Mouse (Mus musculus): ENCODE measurements around the gene Lrch1.

Gene Lrch1

GRCm38 (mm10) chr14:74922039-74922736 lies 25.5 kb downstream of the Lrch1 start:
- DNase-seq (ENCODE audit: low spot score) = no peak

- no peak for DNase-seq (ENCODE audit: low spot score)
Measured at GRCm38 (mm10) chr14:74921471-74921870, 26.2 kb downstream of the Lrch1 start.

GRCm38 (mm10) chr14:74919132-74919531 lies 28.5 kb downstream of the Lrch1 start:
- DNase-seq (ENCODE audit: low spot score) = no peak

GRCm38 (mm10) chr14:74918521-74919103 lies 29.1 kb downstream of the Lrch1 start:
- no peak for DNase-seq (ENCODE audit: low spot score)

GRCm38 (mm10) chr14:74917504-74918124 lies 30.1 kb downstream of the Lrch1 start:
- DNase-seq (ENCODE audit: low spot score) = no peak

- DNase-seq (ENCODE audit: low spot score) = no peak
Measured at GRCm38 (mm10) chr14:74916691-74917090, 31.0 kb downstream of the Lrch1 start.

GRCm38 (mm10) chr14:74916075-74916474 lies 31.6 kb downstream of the Lrch1 start:
- DNase-seq (ENCODE audit: low spot score) = no peak

- DNase-seq (ENCODE audit: low spot score) = no peak
Measured at GRCm38 (mm10) chr14:74915658-74916057, 32.0 kb downstream of the Lrch1 start.

GRCm38 (mm10) chr14:74915025-74915424 lies 32.7 kb downstream of the Lrch1 start:
- DNase-seq (ENCODE audit: low spot score) = no peak

GRCm38 (mm10) chr14:74913381-74914230 lies 34.1 kb downstream of the Lrch1 start:
- no peak for DNase-seq (ENCODE audit: low spot score)

GRCm38 (mm10) chr14:74910363-74910762 lies 37.3 kb downstream of the Lrch1 start:
- no peak for DNase-seq (ENCODE audit: low spot score)

- no peak for DNase-seq (ENCODE audit: low spot score)
Measured at GRCm38 (mm10) chr14:74909021-74909420, 38.7 kb downstream of the Lrch1 start.

- no peak for DNase-seq (ENCODE audit: low spot score)
Measured at GRCm38 (mm10) chr14:74908250-74908649, 39.4 kb downstream of the Lrch1 start.

- DNase-seq (ENCODE audit: low spot score) = no peak
Measured at GRCm38 (mm10) chr14:74907706-74908105, 40.0 kb downstream of the Lrch1 start.

GRCm38 (mm10) chr14:74905990-74906389 lies 41.7 kb downstream of the Lrch1 start:
- DNase-seq (ENCODE audit: low spot score) = no peak

GRCm38 (mm10) chr14:74904442-74904841 lies 43.2 kb downstream of the Lrch1 start:
- DNase-seq (ENCODE audit: low spot score) = no peak

- no peak for DNase-seq (ENCODE audit: low spot score)
Measured at GRCm38 (mm10) chr14:74903047-74903446, 44.6 kb downstream of the Lrch1 start.

- no peak for DNase-seq (ENCODE audit: low spot score)
Measured at GRCm38 (mm10) chr14:74900705-74901369, 46.8 kb downstream of the Lrch1 start.

GRCm38 (mm10) chr14:74899953-74900704 lies 47.5 kb downstream of the Lrch1 start:
- DNase-seq (ENCODE audit: low spot score) = no peak

GRCm38 (mm10) chr14:74898939-74899338 lies 48.7 kb downstream of the Lrch1 start:
- no peak for DNase-seq (ENCODE audit: low spot score)

- no peak for DNase-seq (ENCODE audit: low spot score)
Measured at GRCm38 (mm10) chr14:74893693-74894092, 54.0 kb downstream of the Lrch1 start.

All from layer of hippocampus, adult 9-10 months (tissue).